Mouse (Mus musculus) layer of hippocampus, postnatal 36 days (tissue): ENCODE measurements at regions not wholly inside any gene's neighbourhood (a gene's known extent, or its start where the extent isn't known, plus 50 kb on each side); places are given as distances from the start of the nearest gene placed in this dataset.

Experiments
- DNase-seq, 2 experiments: peaks; one replicate each; pipeline ENCODE4 v3.0.0; 2022

GRCm38 (mm10) chr15:95714408-95714807, 58.6 kb upstream of the Dbx2 start:
- no peak for DNase-seq

- DNase-seq = no peak
Measured at GRCm38 (mm10) chr15:95715941-95716340, 60.2 kb upstream of the Dbx2 start.

- DNase-seq = no peak
Measured at GRCm38 (mm10) chr15:95723699-95724098, 66.9 kb upstream of the Ano6 start.

- peak; percentile 81 to 84 for DNase-seq
Measured at GRCm38 (mm10) chr15:95725866-95726265, 64.8 kb upstream of the Ano6 start.

GRCm38 (mm10) chr15:95726516-95726915, 64.1 kb upstream of the Ano6 start:
- DNase-seq = no peak

GRCm38 (mm10) chr15:95735746-95736145, 54.9 kb upstream of the Ano6 start:
- DNase-seq = no peak
